Mouse (Mus musculus): ENCODE results near the gene Igf2r. TPM values are rescaled to one million over a fixed set of nuclear protein-coding genes. Genes with fewer than 3 reads are reported as not detected.
A peak's percentile ranks its signal among the peaks of the same experiment; 100 is the strongest.

Igf2r gene
- polyA plus RNA-seq, 1 experiment from 2014 or later, result 12.5 TPM

DNA sequence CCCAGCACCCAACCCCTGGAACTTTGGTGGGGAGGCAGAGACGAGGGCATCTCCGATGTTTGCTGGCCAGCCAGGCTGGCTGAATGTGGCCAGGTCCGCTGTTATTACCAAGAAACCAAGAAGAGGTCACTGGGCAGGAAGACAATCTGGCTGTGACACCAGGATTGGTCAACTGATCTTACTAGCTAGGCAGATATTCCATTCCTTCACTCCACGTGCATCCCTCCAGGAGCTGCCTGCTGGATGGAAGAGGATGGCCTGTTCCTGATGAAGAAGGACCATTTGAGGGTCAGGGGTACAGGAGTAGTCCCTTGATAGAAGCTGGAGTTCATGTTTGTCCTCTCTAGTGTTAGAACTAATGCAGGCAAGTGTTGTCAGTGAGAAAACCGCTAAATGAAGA is 1.0 kb upstream of the Igf2r start:
- no peak overlapping the region for H3K4me3 ChIP-seq
- peaks cover 39% of the 10 kb centered on the region for H3K4me1 ChIP-seq (replicated peaks)
- no peak overlapping the region for H3K4me2 ChIP-seq
- no peaks in the 10 kb centered on the region for H3K36me3 ChIP-seq
- ATAC-seq (ENCODE audit: low FRiP score), result no peak
- H3K9me3 ChIP-seq, result no peaks in the 10 kb centered on the region
- H3K27ac ChIP-seq, result no peak overlapping the region
- no peak overlapping the region for H3K9ac ChIP-seq
- no peaks in the 10 kb centered on the region for H3K27me3 ChIP-seq
- 89% methylated on average over 5 of the region's 5 CpGs for WGBS

DNA sequence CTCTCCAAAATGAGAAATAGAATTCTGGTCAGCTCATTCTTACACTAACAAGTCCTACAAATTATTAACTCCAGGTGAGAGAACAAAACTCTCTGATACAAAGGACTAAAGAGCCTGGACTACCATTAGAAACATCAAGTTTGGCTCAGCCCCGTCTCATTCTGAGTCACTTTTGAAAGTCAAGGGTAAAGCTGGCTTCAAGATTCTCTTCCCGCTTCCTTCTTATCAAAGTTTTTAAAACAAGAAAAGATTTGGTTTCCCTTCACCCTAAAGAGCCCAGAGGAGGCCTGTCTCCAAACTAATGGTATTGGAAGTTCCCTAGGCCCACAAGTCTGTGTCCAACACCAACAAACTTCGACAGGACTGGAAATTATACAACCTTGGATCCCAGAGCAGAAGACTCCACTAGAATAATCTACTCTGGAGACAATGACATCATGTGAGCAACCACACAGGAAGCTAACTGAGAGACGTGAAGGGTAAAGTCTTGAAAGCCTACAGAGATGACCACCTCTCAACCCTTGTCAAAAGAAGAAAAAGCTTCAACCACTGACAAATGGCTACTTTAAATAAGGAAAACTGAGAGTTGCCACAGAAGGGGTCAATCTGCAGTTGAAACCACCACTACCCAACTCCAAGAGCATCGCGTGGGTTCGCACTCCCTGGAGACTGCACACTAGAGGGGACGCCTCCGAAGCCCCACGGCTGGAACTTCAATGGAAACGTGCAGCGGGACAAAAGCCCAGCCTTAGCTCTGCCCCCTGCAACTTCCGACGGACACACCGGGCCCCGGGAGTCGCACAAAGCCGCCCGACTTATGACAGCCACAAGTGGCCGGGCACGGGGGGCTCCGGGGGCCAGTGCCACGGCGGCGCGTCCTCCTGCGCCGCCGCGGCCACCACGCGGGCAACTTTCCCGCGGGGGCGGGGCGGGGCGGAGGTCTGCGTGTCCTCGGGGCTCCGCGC is 767 bp downstream of the Igf2r start:
- H3K27me3 ChIP-seq, result no peaks in the 10 kb centered on the region
- peak; percentile 57 for ATAC-seq (ENCODE audit: low FRiP score)
- peak overlapping the region; percentile 87 for H3K27ac ChIP-seq
- WGBS, result 11% methylated on average over 40 of the region's 41 CpGs
- H3K36me3 ChIP-seq, result no peaks in the 10 kb centered on the region
- peak overlapping the region; percentile 85 for H3K4me3 ChIP-seq
- H3K9me3 ChIP-seq, result no peaks in the 10 kb centered on the region
- H3K4me1 ChIP-seq (replicated peaks), result peaks cover 39% of the 10 kb centered on the region
- peak overlapping the region; percentile 90 for H3K9ac ChIP-seq
- H3K4me2 ChIP-seq, result peak overlapping the region; percentile 85

DNA sequence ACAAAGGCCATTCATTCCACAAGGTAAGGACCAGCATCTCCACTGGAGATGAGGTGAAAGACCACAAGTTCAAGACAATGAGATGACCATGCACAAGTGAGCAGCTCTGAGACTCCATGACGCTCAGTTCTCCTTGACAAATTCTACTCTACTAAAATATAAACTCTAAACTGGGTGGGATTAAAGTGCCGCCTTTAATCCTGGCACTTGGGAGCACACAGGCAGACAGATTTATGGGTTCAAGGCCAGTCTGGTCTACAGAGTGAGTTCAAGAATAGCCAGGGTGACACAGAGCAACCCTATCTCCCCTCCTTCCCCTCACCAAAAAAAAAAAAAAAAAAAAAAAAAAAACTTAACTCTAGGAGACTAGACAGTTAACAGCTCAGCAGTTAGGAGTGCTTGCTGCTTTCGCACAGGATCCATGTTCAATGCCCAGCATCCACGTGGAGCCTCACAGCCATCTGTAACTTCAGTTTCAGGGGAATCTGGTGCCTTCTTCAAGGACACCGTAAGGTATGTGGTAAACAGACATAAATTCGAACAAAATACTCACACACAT is 2.1 kb downstream of the Igf2r start:
- H3K9ac ChIP-seq, result peak overlapping the region; percentile 55; the same call in 1 of the 2 replicates
- H3K36me3 ChIP-seq, result no peaks in the 10 kb centered on the region
- peak overlapping the region; percentile 85; the same call in 1 of the 2 replicates for H3K4me3 ChIP-seq
- no peak for ATAC-seq (ENCODE audit: low FRiP score)
- 90% methylated on average over 6 of the region's 6 CpGs for WGBS
- H3K27ac ChIP-seq, result no peak overlapping the region
- H3K4me1 ChIP-seq (replicated peaks), result peaks cover 39% of the 10 kb centered on the region
- no peaks in the 10 kb centered on the region for H3K27me3 ChIP-seq
- no peaks in the 10 kb centered on the region for H3K9me3 ChIP-seq
- H3K4me2 ChIP-seq, result peak overlapping the region; percentile 85

DNA sequence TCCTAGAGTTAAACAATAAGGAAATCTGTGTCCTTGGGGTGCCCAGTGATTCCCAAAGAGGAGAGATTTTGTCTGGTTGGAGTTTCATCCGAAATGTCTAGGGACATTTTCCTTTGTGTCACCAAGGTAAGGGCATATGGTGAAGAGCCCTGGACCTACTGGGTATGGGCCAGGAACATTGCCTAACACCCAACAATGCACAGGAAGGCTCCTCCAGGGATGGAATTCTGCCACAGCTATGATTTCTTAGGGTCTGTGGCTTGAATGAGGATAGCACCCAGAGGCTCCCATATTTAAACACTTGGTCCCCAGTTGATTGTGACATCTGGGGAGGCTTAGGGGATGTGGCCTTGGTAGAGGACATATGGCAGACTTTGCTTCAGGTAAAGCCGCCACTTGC is 6.1 kb downstream of the Igf2r start:
- Histone ChIP-seq H3K4me3 (no peak overlapping the region), H3K36me3 (no peaks in the 10 kb centered on the region), H3K9ac (no peak overlapping the region), H3K27me3 (no peaks in the 10 kb centered on the region), H3K4me1 (replicated peaks) (peaks cover 51% of the 10 kb centered on the region), H3K9me3 (no peaks in the 10 kb centered on the region), H3K4me2 (no peak overlapping the region), H3K27ac (no peak overlapping the region)
- 100% methylated on average over 2 of the region's 2 CpGs for WGBS
- ATAC-seq (ENCODE audit: low FRiP score), result no peak

DNA sequence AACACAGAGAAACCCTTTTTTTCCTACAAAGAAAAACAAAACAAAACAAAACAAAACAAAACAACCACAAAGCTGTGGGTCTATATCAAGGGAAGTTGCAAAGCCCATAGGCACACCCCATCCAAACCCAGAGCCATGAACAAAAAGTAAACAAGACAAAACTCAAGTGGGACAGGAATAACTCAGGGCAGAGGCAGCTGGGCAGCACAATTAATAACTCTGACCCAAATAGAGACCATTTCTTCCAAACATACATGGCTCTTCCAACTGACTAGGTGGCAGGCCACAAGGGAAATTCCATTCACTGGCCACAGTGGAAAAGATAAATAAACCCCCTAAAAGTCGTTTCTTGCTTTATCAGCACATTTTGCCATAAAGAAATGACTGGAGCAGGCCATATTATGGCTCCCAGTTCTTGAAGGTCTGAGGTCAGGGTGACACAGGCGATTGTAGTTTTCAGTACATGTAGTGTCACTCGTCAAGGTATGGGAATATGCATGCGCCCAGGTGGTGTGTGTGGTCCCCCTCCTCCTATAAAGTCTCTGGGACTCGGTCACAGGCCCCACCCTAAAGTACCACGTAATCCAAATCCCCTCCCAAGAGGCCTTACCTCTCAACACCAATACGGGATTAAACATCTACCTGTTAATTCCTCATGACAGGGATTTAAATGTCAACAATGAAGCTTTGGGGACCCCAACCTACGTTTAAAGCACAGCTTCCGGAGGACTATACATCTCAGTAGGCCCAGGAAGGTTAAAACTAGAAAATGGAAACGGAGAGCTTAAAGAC is 8.9 kb downstream of the Igf2r start:
- H3K4me3 ChIP-seq, result no peak overlapping the region
- peak overlapping the region; percentile 23; the same call in 1 of the 2 replicates for H3K27ac ChIP-seq
- no peaks in the 10 kb centered on the region for H3K36me3 ChIP-seq
- H3K4me1 ChIP-seq (replicated peaks), result peaks cover 31% of the 10 kb centered on the region
- no peak overlapping the region for H3K9ac ChIP-seq
- no peak for ATAC-seq (ENCODE audit: low FRiP score)
- H3K9me3 ChIP-seq, result no peaks in the 10 kb centered on the region
- 87% methylated on average over 10 of the region's 10 CpGs for WGBS
- H3K27me3 ChIP-seq, result no peaks in the 10 kb centered on the region
- H3K4me2 ChIP-seq, result no peak overlapping the region

DNA sequence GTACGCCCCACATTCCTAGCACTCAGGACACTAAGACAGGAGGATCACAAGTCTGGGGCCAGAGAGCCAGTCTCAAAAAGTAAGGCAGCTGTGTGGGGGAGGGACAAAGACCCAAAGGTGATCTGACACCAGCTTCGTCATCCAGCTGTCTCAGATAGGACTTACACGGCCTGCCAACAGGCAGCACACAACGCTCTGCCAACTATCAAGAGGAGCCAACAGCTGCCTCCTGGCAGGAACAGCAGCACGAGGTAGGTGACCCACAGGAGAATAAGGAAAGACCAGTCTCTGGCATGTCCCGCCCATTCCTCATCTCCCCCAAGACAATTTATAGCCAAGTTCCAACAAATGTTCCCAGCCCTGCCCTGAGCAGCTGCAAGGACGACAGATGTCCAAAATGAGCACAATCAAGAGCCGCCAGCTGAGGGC is 9.8 kb downstream of the Igf2r start:
- H3K27me3 ChIP-seq, result no peaks in the 10 kb centered on the region
- H3K36me3 ChIP-seq, result no peaks in the 10 kb centered on the region
- H3K4me2 ChIP-seq, result no peak overlapping the region
- 66% methylated on average over 8 of the region's 8 CpGs for WGBS
- H3K4me3 ChIP-seq, result no peak overlapping the region
- peaks cover 37% of the 10 kb centered on the region for H3K4me1 ChIP-seq (replicated peaks)
- H3K9me3 ChIP-seq, result no peaks in the 10 kb centered on the region
- peak overlapping the region; percentile 23 for H3K27ac ChIP-seq
- no peak overlapping the region for H3K9ac ChIP-seq
- ATAC-seq (ENCODE audit: low FRiP score), result no peak

DNA sequence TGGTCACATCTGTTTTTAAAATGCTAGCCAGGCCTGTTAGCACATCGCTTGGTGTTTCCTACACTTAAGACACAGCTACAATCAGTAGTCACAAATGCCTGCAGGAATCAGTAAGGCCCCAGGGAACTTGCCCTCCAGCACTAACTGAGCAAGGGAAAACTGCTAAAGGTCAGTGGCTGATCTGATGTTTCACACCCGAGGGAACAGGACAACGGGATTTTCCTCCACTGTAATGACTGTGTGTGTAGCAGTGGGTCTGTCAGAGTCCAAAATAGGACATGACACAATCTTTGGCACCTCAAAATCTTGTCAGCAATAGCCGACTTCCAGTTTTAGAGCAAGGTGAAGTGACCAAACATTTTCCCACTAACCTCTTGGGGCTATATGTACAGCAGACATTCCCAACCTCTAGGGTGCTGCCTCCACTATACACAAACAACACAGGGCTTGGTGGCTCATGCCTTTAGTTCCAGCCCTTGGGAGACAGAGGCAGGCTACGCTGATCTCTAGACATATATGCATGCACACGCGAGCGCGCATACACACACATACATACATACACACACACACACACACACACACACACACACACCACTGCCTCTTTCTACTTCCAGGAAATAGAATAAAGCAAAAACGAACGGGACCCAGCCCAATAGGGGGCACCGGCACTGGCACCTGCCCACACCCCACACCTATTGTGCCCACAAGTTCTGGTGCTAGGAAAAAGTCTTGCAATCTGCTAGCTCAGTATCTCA is 10.6 kb downstream of the Igf2r start:
- no peak for ATAC-seq (ENCODE audit: low FRiP score)
- no peak overlapping the region for H3K4me3 ChIP-seq
- 0 out of 2 replicates have a peak overlapping the region, but pooled peaks have one; percentile 8 for H3K27ac ChIP-seq
- WGBS, result 90% methylated on average over 12 of the region's 12 CpGs
- peaks cover 37% of the 10 kb centered on the region for H3K4me1 ChIP-seq (replicated peaks)
- no peak overlapping the region for H3K9ac ChIP-seq
- no peaks in the 10 kb centered on the region for H3K9me3 ChIP-seq
- no peaks in the 10 kb centered on the region for H3K27me3 ChIP-seq
- no peaks in the 10 kb centered on the region for H3K36me3 ChIP-seq
- no peak overlapping the region for H3K4me2 ChIP-seq

DNA sequence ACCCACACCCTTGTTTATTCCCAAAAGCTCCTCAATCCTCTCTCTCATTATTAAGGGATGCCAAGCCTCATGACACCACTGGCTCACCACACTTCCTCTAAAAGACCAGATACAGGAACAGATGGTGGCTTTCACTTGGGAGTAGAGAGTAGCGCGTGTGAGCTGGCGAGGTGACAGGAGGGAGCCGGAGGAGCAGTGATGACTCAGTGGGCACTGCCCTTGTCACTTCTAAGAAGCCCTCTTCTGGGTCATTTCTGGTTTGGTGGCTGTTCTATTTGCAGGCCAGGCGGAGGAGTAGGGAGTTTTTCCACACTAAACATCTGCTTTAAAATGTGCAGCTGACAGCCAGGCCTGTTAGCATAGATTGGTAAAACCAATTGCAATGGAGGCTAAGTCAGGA is 11.5 kb downstream of the Igf2r start:
- no peak for ATAC-seq (ENCODE audit: low FRiP score)
- WGBS, result 65% methylated on average over 5 of the region's 5 CpGs

DNA sequence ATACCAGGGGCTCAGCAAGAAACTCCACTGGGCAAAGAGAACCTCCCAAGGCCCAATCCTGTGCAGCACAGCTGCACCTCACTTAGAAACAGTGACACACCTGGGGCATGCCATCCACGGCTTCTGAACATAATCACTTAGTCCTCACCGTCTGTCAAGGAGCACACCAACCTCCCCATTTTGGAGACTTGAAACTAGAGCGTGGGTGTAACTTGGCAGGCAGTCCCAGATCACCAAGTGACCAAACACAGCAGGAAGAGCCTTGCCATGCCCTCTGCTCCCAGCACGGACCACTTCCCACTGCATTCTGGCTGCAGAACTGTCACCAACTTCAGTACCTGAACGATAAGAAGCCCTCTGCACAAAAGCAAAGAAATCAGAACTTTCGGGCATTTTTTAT is 12.3 kb downstream of the Igf2r start:
- no peak overlapping the region for H3K9ac ChIP-seq
- ATAC-seq (ENCODE audit: low FRiP score), result no peak
- no peaks in the 10 kb centered on the region for H3K36me3 ChIP-seq
- peaks cover 37% of the 10 kb centered on the region for H3K4me1 ChIP-seq (replicated peaks)
- WGBS, result 91% methylated on average over 6 of the region's 6 CpGs
- H3K27ac ChIP-seq, result no peak overlapping the region
- no peak overlapping the region for H3K4me2 ChIP-seq
- no peak overlapping the region for H3K4me3 ChIP-seq
- no peaks in the 10 kb centered on the region for H3K9me3 ChIP-seq
- no peaks in the 10 kb centered on the region for H3K27me3 ChIP-seq

More for the DNA sequence above, 11.5 kb downstream of the Igf2r start:
- Histone ChIP-seq H3K4me2 (no peak overlapping the region), H3K27me3 (no peaks in the 10 kb centered on the region), H3K27ac (no peak overlapping the region), H3K4me3 (no peak overlapping the region), H3K9ac (no peak overlapping the region), H3K9me3 (no peaks in the 10 kb centered on the region), H3K36me3 (no peaks in the 10 kb centered on the region), H3K4me1 (replicated peaks) (peaks cover 37% of the 10 kb centered on the region)

DNA sequence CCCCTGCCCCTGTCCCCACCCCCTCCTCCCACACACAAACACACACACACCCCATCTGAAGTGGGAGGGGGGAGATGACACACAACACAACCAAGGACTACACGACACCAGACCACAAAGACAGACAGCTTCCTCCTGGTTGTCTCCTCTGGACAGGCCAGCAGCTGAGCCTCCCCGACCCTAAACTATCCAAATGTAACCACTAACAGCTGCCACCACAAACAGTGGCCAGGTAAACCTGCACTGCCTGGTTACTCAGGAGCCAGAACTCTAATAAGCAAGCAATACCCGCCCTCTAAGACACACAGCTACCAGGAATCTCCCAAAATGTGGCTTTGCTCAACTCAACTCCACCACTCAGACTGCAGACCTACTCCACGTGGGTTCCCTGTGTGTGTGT is 13.5 kb downstream of the Igf2r start:
- 85% methylated on average over 4 of the region's 4 CpGs for whole genome bisulfite sequencing
- Histone ChIP-seq H3K9ac (no peak overlapping the region), H3K27ac (no peak overlapping the region), H3K27me3 (no peaks in the 10 kb centered on the region), H3K4me2 (no peak overlapping the region), H3K36me3 (no peaks in the 10 kb centered on the region), H3K4me1 (replicated peaks) (peaks cover 47% of the 10 kb centered on the region), H3K4me3 (no peak overlapping the region), H3K9me3 (no peaks in the 10 kb centered on the region)
- no peak for ATAC-seq (ENCODE audit: low FRiP score)

DNA sequence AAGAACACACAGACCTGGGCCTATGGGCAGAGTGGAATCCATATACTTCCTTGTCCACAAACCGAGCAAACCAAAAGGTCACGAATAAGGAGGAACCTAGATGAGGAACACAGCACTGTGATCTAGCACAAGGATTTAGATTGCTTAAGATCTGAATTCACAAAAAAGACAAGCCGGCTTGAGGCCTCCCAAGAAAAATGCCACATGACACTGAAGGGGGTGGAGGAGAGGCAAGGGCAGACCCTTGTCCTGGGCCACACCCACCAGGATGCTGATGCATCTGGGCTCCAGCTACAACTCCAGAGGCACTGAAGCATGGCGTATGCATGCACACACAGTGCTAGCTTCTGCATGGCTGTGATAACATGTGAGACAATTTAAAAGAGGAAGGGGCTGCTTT is 14.3 kb downstream of the Igf2r start:
- H3K4me1 ChIP-seq (replicated peaks), result peaks cover 48% of the 10 kb centered on the region
- no peaks in the 10 kb centered on the region for H3K27me3 ChIP-seq
- no peak overlapping the region for H3K4me3 ChIP-seq

More for the DNA sequence above, 14.3 kb downstream of the Igf2r start:
- WGBS, result 88% methylated on average over 4 of the region's 4 CpGs
- no peaks in the 10 kb centered on the region for H3K9me3 ChIP-seq
- H3K36me3 ChIP-seq, result no peaks in the 10 kb centered on the region
- H3K27ac ChIP-seq, result no peak overlapping the region
- H3K4me2 ChIP-seq, result no peak overlapping the region
- H3K9ac ChIP-seq, result no peak overlapping the region
- peak; percentile 22; the same call in 1 of the 2 replicates for ATAC-seq (ENCODE audit: low FRiP score)
